Mouse (Mus musculus) forebrain, postnatal 0 days (tissue): ENCODE data around the gene Izumo1. TPM values are rescaled to one million over a fixed set of nuclear protein-coding genes. Genes with fewer than 3 reads are reported as not detected.
A peak's percentile ranks its signal among the peaks of the same experiment; 100 is the strongest.

Experiments
- ATAC-seq: fragments of 200-750 bp; cut with Nextera tagmentation; 2 replicates; pipeline ENCODE4 v1.8.0; 2017; ENCODE audit warnings: mild to moderate bottlenecking, moderate library complexity
- DNase-seq: peaks from one replicate; pipeline ENCODE4 v3.0.0-alpha.2; 2015
- H3K27ac ChIP-seq: fragments of 300-500 bp; sonication (generic); 2 replicates; pipeline ENCODE4 v1.5.1; 2014; ENCODE audit warnings: low read depth, mild to moderate bottlenecking, antibody characterized with exemption, low read length, moderate library complexity, mixed read lengths
- H3K27me3 ChIP-seq: fragments of 300-500 bp; sonication (generic); 2 replicates; pipeline ENCODE4 v1.6.1; 2014; ENCODE audit warnings: mild to moderate bottlenecking, low read length, mixed read lengths; ENCODE audit not compliant: insufficient read depth
- H3K36me3 ChIP-seq: fragments of 300-500 bp; sonication (generic); 2 replicates; pipeline ENCODE4 v1.6.1; 2014; ENCODE audit warnings: mild to moderate bottlenecking, moderate library complexity; ENCODE audit not compliant: insufficient read depth
- H3K4me1 ChIP-seq: fragments of 300-500 bp; sonication (generic); 2 replicates; pipeline ENCODE4 v1.6.1; 2014; ENCODE audit warnings: antibody characterized with exemption; ENCODE audit not compliant: insufficient read depth
- H3K4me2 ChIP-seq: fragments of 300-500 bp; sonication (generic); 2 replicates; pipeline ENCODE4 v1.6.1; 2014; ENCODE audit warnings: low read depth, mild to moderate bottlenecking, moderate library complexity
- H3K4me3 ChIP-seq: fragments of 300-500 bp; sonication (generic); 2 replicates; pipeline ENCODE4 v1.5.1; 2014; ENCODE audit warnings: low read depth, low read length, mixed read lengths
- H3K9ac ChIP-seq: fragments of 300-500 bp; sonication (generic); 2 replicates; pipeline ENCODE4 v1.6.1; 2014; ENCODE audit warnings: mild to moderate bottlenecking
- H3K9me3 ChIP-seq: fragments of 300-500 bp; sonication (generic); 2 replicates; pipeline ENCODE4 v1.6.1; 2016; ENCODE audit warnings: low read length
- CTCF ChIP-seq: sonication (generic); IDR thresholded peaks from 2 replicates; pipeline ENCODE4 v1.5.1; 2016; ENCODE audit warnings: antibody characterized with exemption, control low read depth, low read depth
- WGBS: fragments of 180-500 bp; shearing (Covaris S2); extraction: QIAGEN DNeasy Blood & Tissue Kit; methylation state at CpG from one replicate; pipeline ENCODE4 v1.1.7; 2014; 5-methylcytosine and 5-hydroxymethylcytosine counted together
- polyA plus RNA-seq: library from polyadenylated mRNA; unstranded; fragments of >200 nt; fragmentation: Nextera tagmentation; extraction: Ambion mirVana; gene quantifications from 2 replicates; pipeline ENCODE4 v1.2.1, GENCODE M21; 2015
- total RNA-seq: library from RNA; depleted of rRNA; stranded (reverse); fragments of >200 nt; gene quantifications from 2 replicates; pipeline ENCODE4 v1.2.3, GENCODE M21; 2014

The Izumo1 gene
- total and polyA plus RNA-seq, 2 experiments from 2014 or later: 0.14 TPM; not detected in 1

GRCm38 (mm10) chr7:45589173-45589572 lies 32.4 kb upstream of the Izumo1 start:
- H3K27ac ChIP-seq: peak overlapping the region; percentile 75
- peak overlapping the region; percentile 33 for H3K4me3 ChIP-seq
- DNase-seq: peak; percentile 98
- peak; percentile 100 for ATAC-seq
- TF ChIP-seq CTCF: peak; percentile 88
- no peaks in the 10 kb centered on the region for H3K4me1 ChIP-seq
- H3K36me3 ChIP-seq: peaks cover 17% of the 10 kb centered on the region
- WGBS: 3% methylated on average over 19 of the region's 19 CpGs
- H3K4me2 ChIP-seq: peak overlapping the region; percentile 56
- H3K27me3 ChIP-seq: no peaks in the 10 kb centered on the region
- no peaks in the 10 kb centered on the region for H3K9me3 ChIP-seq
- H3K9ac ChIP-seq: peak overlapping the region; percentile 51

GRCm38 (mm10) chr7:45589898-45590297 lies 31.7 kb upstream of the Izumo1 start:
- no peak for DNase-seq
- no peak overlapping the region for H3K4me3 ChIP-seq
- H3K9ac ChIP-seq: 0 out of 2 replicates have a peak overlapping the region, but pooled peaks have one; percentile 4
- no peak overlapping the region for H3K4me2 ChIP-seq
- H3K36me3 ChIP-seq: peaks cover 13% of the 10 kb centered on the region
- 99% methylated on average over 5 of the region's 5 CpGs for WGBS
- no peak for TF ChIP-seq CTCF
- ATAC-seq: no peak
- H3K27me3 ChIP-seq: no peaks in the 10 kb centered on the region
- H3K9me3 ChIP-seq: no peaks in the 10 kb centered on the region
- no peaks in the 10 kb centered on the region for H3K4me1 ChIP-seq
- peak overlapping the region; percentile 24; the same call in 1 of the 2 replicates for H3K27ac ChIP-seq

DNA sequence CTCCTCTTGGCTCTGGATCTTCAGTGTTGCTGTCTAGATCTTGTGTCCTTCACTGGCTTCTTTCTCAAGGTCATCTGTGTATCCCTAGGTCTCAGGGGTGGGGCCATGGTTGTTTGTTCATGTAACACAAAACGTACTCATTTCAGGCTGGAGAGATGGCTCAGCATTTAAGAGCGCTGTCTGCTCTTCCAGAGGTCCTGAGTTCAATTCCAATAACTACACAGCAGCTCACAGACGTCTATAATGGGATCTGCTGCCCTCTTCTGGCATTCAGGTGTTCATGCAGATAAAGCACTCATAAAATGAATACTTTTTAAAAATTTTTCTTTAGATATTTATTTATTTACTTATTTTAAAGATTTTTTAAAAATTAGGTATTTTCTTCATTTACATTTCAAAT lies 30.7 kb upstream of the Izumo1 start:
- H3K4me2 ChIP-seq: no peak overlapping the region

DNA sequence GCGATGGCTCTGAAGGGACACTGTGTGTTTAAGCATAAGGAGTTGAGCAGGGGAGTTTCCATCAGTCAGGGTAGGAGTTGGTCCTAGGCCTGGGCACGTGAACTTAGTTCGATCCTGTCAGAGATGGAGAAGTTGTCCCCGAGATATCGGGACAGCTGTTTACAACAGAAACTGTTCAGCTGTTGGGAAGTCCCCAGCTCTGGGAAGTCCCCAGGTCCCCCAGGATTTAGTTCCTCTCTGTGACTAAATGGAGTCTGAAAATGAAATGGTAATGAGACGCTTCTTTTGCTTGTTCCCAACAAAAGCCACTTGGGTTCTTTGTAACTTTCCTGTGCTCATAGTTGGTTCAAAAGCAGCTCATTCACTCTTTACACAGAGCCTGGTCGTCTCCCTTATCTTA lies 29.7 kb upstream of the Izumo1 start:
- H3K36me3 ChIP-seq: no peaks in the 10 kb centered on the region
- H3K9me3 ChIP-seq: no peaks in the 10 kb centered on the region
- ATAC-seq: no peak
- H3K9ac ChIP-seq: no peak overlapping the region
- no peak overlapping the region for H3K4me2 ChIP-seq
- H3K27ac ChIP-seq: no peak overlapping the region
- no peaks in the 10 kb centered on the region for H3K4me1 ChIP-seq
- WGBS: 79% methylated on average over 7 of the region's 7 CpGs
- TF ChIP-seq CTCF: no peak
- no peak overlapping the region for H3K4me3 ChIP-seq
- H3K27me3 ChIP-seq: no peaks in the 10 kb centered on the region
- no peak for DNase-seq

More for the DNA sequence above, 30.7 kb upstream of the Izumo1 start:
- no peaks in the 10 kb centered on the region for H3K9me3 ChIP-seq
- H3K36me3 ChIP-seq: peaks cover 3% of the 10 kb centered on the region
- H3K4me1 ChIP-seq: no peaks in the 10 kb centered on the region
- H3K9ac ChIP-seq: no peak overlapping the region
- WGBS: 64% methylated on average over 3 of the region's 3 CpGs
- no peak overlapping the region for H3K27ac ChIP-seq
- DNase-seq (no peak), ATAC-seq (no peak)
- H3K27me3 ChIP-seq: no peaks in the 10 kb centered on the region
- no peak overlapping the region for H3K4me3 ChIP-seq
- peak; percentile 30 for TF ChIP-seq CTCF

- no peak overlapping the region for H3K9ac ChIP-seq
- WGBS: 24% methylated on average over 10 of the region's 10 CpGs
- peak; percentile 81 for DNase-seq
- no peak overlapping the region for H3K4me3 ChIP-seq
- H3K4me2 ChIP-seq: no peak overlapping the region
- TF ChIP-seq CTCF: peak; percentile 89
- H3K27ac ChIP-seq: no peak overlapping the region
- no peaks in the 10 kb centered on the region for H3K36me3 ChIP-seq
- H3K27me3 ChIP-seq: no peaks in the 10 kb centered on the region
- no peak for ATAC-seq
- no peaks in the 10 kb centered on the region for H3K9me3 ChIP-seq
- no peaks in the 10 kb centered on the region for H3K4me1 ChIP-seq
These were observed 28.3 kb upstream of the Izumo1 start for GRCm38 (mm10) chr7:45593118-45593815.

GRCm38 (mm10) chr7:45595176-45595575 lies 26.4 kb upstream of the Izumo1 start:
- H3K4me2 ChIP-seq: no peak overlapping the region
- TF ChIP-seq CTCF: no peak
- DNase-seq (no peak), ATAC-seq (no peak)
- no peak overlapping the region for H3K9ac ChIP-seq
- no peak overlapping the region for H3K27ac ChIP-seq
- no peak overlapping the region for H3K4me3 ChIP-seq
- no peaks in the 10 kb centered on the region for H3K27me3 ChIP-seq
- H3K4me1 ChIP-seq: no peaks in the 10 kb centered on the region
- H3K36me3 ChIP-seq: no peaks in the 10 kb centered on the region
- H3K9me3 ChIP-seq: no peaks in the 10 kb centered on the region
- 83% methylated on average over 4 of the region's 4 CpGs for WGBS

- no peak for TF ChIP-seq CTCF
- no peak overlapping the region for H3K4me3 ChIP-seq
- H3K36me3 ChIP-seq: no peaks in the 10 kb centered on the region
- 92% methylated on average over 1 of the region's 1 CpGs for WGBS
- H3K27ac ChIP-seq: no peak overlapping the region
- no peak overlapping the region for H3K9ac ChIP-seq
- H3K27me3 ChIP-seq: no peaks in the 10 kb centered on the region
- ATAC-seq: no peak
- H3K4me2 ChIP-seq: no peak overlapping the region
- no peaks in the 10 kb centered on the region for H3K9me3 ChIP-seq
- H3K4me1 ChIP-seq: no peaks in the 10 kb centered on the region
- DNase-seq: no peak
These were observed 25.5 kb upstream of the Izumo1 start for GRCm38 (mm10) chr7:45596107-45596506.
